ENCODE assay signal across 10 mouse cellular contexts in genomic region chr7:37972571-37972970, GRCm38 (mm10). TPM values are rescaled to one million over a fixed set of nuclear protein-coding genes. Genes with fewer than 3 reads are reported as not detected.
DNase-seq lines count a peak whose midpoint lies in the region; ATAC-seq and TF ChIP-seq lines count a peak whose summit lies in the region.
"Had no signal": no experiment of that assay in that cellular context is flagged by ENCODE, and none has a peak within 500 bp of the region (broad histone marks: within the 10 kb centered on the region; RNA-seq: fewer than 3 reads in every experiment).

No protein-coding gene starts in this region.

- H3K4me1 ChIP-seq in kidney, adult 2 months (ENCODE audit: control insufficient read depth, insufficient read depth, low read length), result peaks cover 8% of the 10 kb centered on the region; the same call in 1 of the 2 replicates
- peaks cover 19% of the 10 kb centered on the region for H3K4me1 ChIP-seq in kidney, embryonic 14.5 days (ENCODE audit: control insufficient read depth, insufficient read depth, low read length)
- no peaks in the 10 kb centered on the region for H3K4me1 ChIP-seq in embryonic facial prominence, embryonic 11.5 days (ENCODE audit: control insufficient read depth, insufficient read depth, low read length)

- H3K9me3 ChIP-seq in kidney, embryonic 14.5 days (ENCODE audit: control insufficient read depth, low read length), result no peaks in the 10 kb centered on the region
- no peaks in the 10 kb centered on the region for H3K9me3 ChIP-seq in embryonic facial prominence, embryonic 11.5 days (replicated peaks; ENCODE audit: control insufficient read depth, low read length)
- H3K9me3 ChIP-seq: heart, embryonic 10.5 days had no signal

- no peaks in the 10 kb centered on the region for H3K36me3 ChIP-seq in kidney, adult 2 months (ENCODE audit: control insufficient read depth, insufficient read depth, low read length)
- peaks cover 3% of the 10 kb centered on the region; the same call in 1 of the 2 replicates for H3K36me3 ChIP-seq in kidney, embryonic 14.5 days (ENCODE audit: control insufficient read depth, insufficient read depth, low read length)
- H3K36me3 ChIP-seq in embryonic facial prominence, embryonic 11.5 days (replicated peaks; ENCODE audit: control insufficient read depth, insufficient read depth, low read depth, low read length), result no peaks in the 10 kb centered on the region

- TF ChIP-seq CTCF in kidney, adult 2 months (conservative IDR thresholded peaks at IDR 0.05; ENCODE audit: insufficient read depth, insufficient read length, low read depth, low read length), result no peak

- 72% methylated on average over 9 of the region's 9 CpGs for WGBS in kidney, adult 2 months
- 79% methylated on average over 9 of the region's 9 CpGs for WGBS in kidney, embryonic 14.5 days
- WGBS in embryonic facial prominence, embryonic 11.5 days, result 73% methylated on average over 9 of the region's 9 CpGs

- H3K27ac ChIP-seq in kidney, adult 2 months (ENCODE audit: insufficient read depth, low read depth, low read length), result peak overlapping the region; percentile 35; the same call in 1 of the 2 replicates
- H3K27ac ChIP-seq in kidney, embryonic 14.5 days (ENCODE audit: low read depth, low read length), result no peak overlapping the region
- no peak overlapping the region for H3K27ac ChIP-seq in embryonic facial prominence, embryonic 11.5 days (replicated peaks; ENCODE audit: low read depth, low read length)
- H3K27ac ChIP-seq: heart, embryonic 10.5 days had no signal

- no peak overlapping the region for H3K9ac ChIP-seq in kidney, embryonic 14.5 days (ENCODE audit: low read depth, low read length)
- no peak overlapping the region for H3K9ac ChIP-seq in embryonic facial prominence, embryonic 11.5 days (replicated peaks; ENCODE audit: low read length)

- no peak overlapping the region for H3K4me3 ChIP-seq in kidney, adult 2 months (ENCODE audit: insufficient read depth, low read depth, low read length)
- H3K4me3 ChIP-seq in kidney, embryonic 14.5 days (ENCODE audit: low read length), result no peak overlapping the region
- H3K4me3 ChIP-seq in embryonic facial prominence, embryonic 11.5 days (ENCODE audit: low read depth, low read length), result no peak overlapping the region
- H3K4me3 ChIP-seq: heart, embryonic 10.5 days; myocyte had no signal

- TF ChIP-seq POLR2A in kidney, adult 2 months (IDR thresholded peaks at IDR 0.05; ENCODE audit: low read depth, low read length), result no peak

- ATAC-seq in kidney, embryonic 14.5 days (ENCODE audit: low FRiP score, low TSS enrichment), result no peak
- ATAC-seq in embryonic facial prominence, embryonic 11.5 days (replicated peaks; ENCODE audit: insufficient number of reproducible peaks, low FRiP score, low TSS enrichment, low read depth), result no peak

- peak; percentile 8 for DNase-seq in kidney, adult 2 months
- DNase-seq in 3T3-L1 (ENCODE audit: low read depth, low spot score) (peak; percentile 5), A20 (ENCODE audit: low read depth, low spot score) (peak; percentile 37)
- DNase-seq in embryonic facial prominence, embryonic 11.5 days (ENCODE audit: low spot score), result peak; percentile 58
- DNase-seq in right cerebral cortex, adult 18-20 months, result no peak
- no peak for DNase-seq in frontal cortex, postnatal 10 days (ENCODE audit: low spot score in 2 of 2)
- DNase-seq: kidney, postnatal 14 days had no signal

- no peaks in the 10 kb centered on the region for H3K27me3 ChIP-seq in kidney, adult 2 months (replicated peaks; ENCODE audit: control insufficient read depth, insufficient read depth, low read length)
- no peaks in the 10 kb centered on the region for H3K27me3 ChIP-seq in kidney, embryonic 14.5 days (ENCODE audit: control insufficient read depth, insufficient read depth, low read length)
- no peaks in the 10 kb centered on the region for H3K27me3 ChIP-seq in embryonic facial prominence, embryonic 11.5 days (ENCODE audit: control insufficient read depth, insufficient read depth, low read length)

- H3K4me2 ChIP-seq in kidney, embryonic 14.5 days (replicated peaks; ENCODE audit: low read depth, low read length), result no peak overlapping the region
- no peak overlapping the region for H3K4me2 ChIP-seq in embryonic facial prominence, embryonic 11.5 days (ENCODE audit: low read depth, low read length)

RNA-seq across cellular contexts. Expression of gene Uri1, which starts 50.8 kb away (rescaled TPM):
- 6.1 and 7.1 TPM in 2 replicates for polyA plus RNA-seq in kidney, adult 2 months (2012; rRNA removed)
- polyA plus RNA-seq in kidney, embryonic 14.5 days (2014; fragmentation: Nextera tagmentation; extraction: Ambion mirVana), result 41.2 and 57.8 TPM in 2 replicates
- 50.5 and 56.9 TPM in 2 replicates for polyA plus RNA-seq in embryonic facial prominence, embryonic 11.5 days (2014; fragmentation: Nextera tagmentation; extraction: Ambion mirVana)

Comparison
In these comparisons a context has a peak if more than half of its experiments do, and no peak if none do; other contexts are left out.
1. DNase-seq: peak in kidney, adult 2 months (single experiment), 3T3-L1 (single experiment), A20 (single experiment) and embryonic facial prominence, embryonic 11.5 days (single experiment); none in right cerebral cortex, adult 18-20 months (single experiment) and frontal cortex, postnatal 10 days (0 of 2).